Mouse (Mus musculus) megakaryocyte-erythroid progenitor cell, adult 5-6 weeks (primary cell): ENCODE measurements around the gene Taar9. TPM values are rescaled to one million over a fixed set of nuclear protein-coding genes. Genes with fewer than 3 reads are reported as not detected.
"Not testable (repeated sequence)": the region's sequence is repeated elsewhere in the genome, so short reads cannot be mapped to it uniquely, and the experiment has no call there.

ENCODE experiments used
- ATAC-seq: replicated peaks from 2 replicates; pipeline ENCODE4 v1.8.0; 2016; ENCODE audit warnings: mild to moderate bottlenecking, inconsistent platforms; ENCODE audit not compliant: severe bottlenecking, poor library complexity, low FRiP score, low TSS enrichment
- total RNA-seq, 2 experiments: library from RNA; stranded (forward) in 1 of 2; stranded (reverse) in 1 of 2; fragments of 200-1000, 215-1000 nt in 1 of 2; fragments of >200 nt in 1 of 2; fragmentation: Nextera tagmentation in 1 of 2; gene quantifications; 2 replicates each; pipeline ENCODE4 v1.2.3; 2014 to 2017

Gene Taar9
- not detected in 2 replicates for total RNA-seq (2014; fragmentation: Nextera tagmentation)
- total RNA-seq (2017), result not detected in 2 replicates

- not testable (repeated sequence) for ATAC-seq
Measured at GRCm38 (mm10) chr10:24109434-24109833, at the start of gene Taar9. Gene Taar9, minus strand, starts transcription at chr10:24109534.

DNA sequence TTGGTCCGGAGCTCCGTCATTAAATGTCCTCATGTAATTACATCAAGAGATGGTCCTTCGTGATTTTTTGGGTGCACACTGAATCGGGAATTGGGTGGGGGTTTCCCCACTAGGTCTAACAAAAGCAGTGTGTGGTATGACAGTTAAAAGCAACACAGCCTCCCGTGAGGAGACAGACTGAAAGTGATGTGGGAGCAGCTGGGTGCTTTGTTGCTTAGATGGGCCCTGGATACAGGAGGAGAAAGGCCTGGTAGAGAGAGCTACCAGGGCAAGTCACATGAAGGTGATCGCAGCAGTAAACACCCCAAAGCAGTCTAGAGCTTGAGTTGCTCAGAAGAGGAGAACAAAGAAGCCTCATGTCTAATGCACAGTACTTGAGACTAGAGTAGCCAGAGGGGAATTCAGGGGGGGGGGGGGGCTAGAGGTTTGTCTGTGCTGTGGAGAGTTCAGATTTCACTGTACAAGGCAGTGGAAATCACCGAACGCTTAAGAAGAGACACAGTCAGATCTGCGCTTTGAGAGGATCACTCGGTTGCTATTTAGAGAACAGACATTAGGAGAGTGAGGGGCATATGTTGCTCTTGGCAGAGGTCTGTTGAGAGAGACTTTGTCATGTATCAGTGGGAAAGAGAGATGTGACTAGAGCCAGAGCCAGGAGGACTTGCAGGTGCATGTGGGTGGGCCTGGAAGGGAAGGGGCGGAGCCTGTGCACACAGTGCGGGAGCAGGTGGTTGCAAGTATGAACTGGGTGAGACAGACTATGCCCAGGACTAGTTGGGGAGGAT lies 49.3 kb upstream of the Taar9 start:
- ATAC-seq, result 0 out of 2 replicates have a peak, but pooled peaks have one; percentile 45

DNA sequence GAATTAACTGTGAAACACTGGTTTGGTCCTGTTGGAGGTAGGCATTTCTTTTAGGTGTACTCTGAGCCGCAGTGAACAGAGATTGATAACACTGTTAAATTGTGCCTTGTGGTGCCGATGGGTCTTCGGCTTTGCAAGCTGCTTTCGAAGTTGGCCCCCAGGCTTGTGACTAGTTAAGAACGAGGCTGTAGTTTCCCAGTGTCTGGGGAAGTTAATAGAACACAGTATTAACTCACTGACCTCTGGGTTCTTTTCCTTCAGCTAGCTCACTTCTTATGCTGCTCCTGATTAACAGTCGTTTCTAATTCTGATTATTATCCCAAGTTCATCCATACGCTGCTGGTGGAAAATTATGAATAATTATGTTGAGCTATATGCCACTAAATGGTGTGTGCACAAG lies 40.8 kb upstream of the Taar9 start:
- no peak for ATAC-seq

GRCm38 (mm10) chr10:24149135-24149781 lies 39.9 kb upstream of the Taar9 start, which contains the start of gene Stx7:
Gene Stx7, plus strand, starts transcription at chr10:24149302.
- peak; percentile 97 for ATAC-seq

DNA sequence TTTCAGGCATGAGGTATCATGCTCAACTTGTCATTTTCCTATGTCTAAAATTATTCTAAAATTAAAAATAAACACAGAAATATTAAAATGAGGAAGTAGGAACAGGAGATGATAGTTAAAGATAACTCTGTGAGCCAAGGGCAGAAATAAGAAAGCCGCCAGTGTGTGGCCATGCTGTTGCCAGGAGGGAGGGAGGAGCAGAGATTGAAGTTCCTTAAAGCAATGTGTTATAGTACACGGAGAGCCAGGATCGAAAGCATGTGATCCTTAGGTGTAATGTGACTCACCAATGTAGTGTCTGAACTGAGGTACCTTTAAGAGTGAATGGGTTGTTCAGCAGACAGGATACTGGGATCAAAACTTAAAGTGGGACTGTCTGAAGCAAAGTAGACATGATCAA lies 33.4 kb upstream of the Taar9 start:
- no peak for ATAC-seq

DNA sequence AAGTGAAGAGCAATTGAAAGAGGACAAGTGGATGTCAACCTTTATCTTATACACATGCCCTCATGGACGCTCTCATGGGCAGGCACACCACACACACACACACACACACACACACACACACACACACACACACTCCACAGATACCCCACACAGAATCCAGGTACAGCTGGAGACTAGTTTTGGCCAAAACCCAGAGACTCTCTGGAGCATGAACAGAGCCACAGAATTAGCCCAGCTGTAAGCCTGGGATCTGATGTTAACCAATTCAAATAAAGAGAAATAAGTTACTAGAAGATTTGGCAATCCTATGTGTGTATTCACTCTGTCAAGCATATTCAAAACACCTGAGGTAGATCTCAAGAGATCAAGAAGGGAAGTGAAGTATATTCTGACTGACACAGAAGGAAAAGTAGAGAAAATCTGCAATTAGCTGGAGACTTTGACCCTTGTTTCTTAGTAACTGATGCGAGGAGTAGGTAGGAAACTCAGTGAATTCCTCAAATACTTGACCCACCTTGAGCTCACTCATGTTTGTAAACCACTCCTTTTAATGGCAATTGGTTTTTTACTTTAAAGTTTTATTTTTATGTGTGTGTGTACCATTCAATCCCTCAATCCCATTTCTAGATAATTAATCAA lies 29.4 kb upstream of the Taar9 start:
- ATAC-seq, result no peak

GRCm38 (mm10) chr10:24134071-24134645 lies 24.8 kb upstream of the Taar9 start:
- peak; percentile 85 for ATAC-seq

DNA sequence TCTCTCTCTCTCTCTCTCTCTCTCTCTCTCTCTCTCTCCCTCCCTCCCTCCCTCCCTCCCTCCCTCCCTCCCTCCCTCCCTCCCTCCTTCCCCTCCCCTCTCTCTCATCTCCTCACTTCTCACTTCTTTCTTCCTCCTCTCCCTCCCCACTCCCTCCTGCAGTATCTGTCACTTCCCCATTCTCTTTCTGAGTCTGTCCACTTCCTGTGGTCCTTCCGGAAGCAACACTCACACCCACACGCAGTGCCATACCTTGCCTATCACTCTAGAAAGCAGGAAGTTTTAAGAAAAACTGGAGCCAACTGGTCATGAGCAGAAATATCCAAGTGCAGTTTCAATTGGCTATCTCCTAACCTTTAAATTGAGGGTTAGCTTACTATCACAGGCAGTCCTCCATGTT lies 23.8 kb upstream of the Taar9 start:
- ATAC-seq, result no peak

DNA sequence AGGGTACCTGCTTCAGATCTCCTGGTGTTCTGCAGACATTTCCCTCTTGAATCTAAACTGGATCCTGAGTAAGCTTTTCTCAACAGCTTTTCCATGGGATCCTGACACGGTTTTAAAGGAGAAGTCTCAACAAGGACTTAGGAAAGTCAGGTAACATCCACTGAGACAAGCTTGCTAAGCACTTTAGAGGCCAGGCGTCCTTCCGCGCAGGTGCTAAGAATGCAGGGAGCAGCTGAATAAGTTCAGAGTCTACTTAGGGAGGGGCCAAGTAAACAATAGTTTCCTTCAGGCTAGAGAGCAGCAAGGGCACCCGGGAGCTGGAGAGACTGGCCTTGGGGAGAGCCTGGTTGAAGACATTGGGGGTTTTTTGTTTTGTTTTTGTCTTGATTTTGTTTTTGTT lies 22.9 kb upstream of the Taar9 start:
- ATAC-seq, result no peak

DNA sequence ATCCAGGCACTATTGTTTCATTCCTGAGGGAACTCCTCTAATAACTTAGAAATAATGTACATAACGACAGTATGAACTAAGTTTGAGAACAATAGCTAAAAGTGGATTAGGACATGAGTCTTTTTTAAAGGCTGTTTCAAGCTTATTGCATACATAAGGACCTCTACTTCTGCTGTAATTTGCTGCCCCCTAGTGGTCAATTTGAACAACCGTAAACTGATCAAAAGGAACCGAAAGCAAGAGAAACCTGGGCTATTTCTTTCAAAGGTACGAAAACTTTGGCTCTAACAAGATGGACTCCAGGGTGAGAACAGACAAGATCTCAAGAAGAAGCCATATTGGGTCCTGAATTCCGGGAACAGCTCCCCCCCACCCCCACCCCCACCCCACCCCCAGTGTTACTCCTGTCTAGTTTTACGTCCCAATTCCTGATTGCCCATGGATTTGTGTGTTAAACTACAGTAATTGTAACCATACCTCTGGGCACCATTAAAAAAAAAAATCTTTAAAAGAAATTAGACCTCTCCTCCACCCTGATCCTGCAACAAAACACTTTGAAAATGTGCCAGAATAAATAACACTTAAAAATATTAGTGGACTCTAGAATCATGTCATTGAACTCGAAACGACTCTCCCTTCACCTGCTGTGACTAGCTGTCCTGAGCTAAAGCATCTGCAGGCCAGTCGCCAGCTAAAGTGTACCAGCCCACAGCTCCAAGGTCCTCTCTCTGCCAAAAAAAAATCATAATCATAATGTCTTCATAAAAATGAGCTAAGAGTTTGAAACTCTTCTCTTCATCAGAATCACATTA lies 22.3 kb upstream of the Taar9 start:
- ATAC-seq, result peak; percentile 79

DNA sequence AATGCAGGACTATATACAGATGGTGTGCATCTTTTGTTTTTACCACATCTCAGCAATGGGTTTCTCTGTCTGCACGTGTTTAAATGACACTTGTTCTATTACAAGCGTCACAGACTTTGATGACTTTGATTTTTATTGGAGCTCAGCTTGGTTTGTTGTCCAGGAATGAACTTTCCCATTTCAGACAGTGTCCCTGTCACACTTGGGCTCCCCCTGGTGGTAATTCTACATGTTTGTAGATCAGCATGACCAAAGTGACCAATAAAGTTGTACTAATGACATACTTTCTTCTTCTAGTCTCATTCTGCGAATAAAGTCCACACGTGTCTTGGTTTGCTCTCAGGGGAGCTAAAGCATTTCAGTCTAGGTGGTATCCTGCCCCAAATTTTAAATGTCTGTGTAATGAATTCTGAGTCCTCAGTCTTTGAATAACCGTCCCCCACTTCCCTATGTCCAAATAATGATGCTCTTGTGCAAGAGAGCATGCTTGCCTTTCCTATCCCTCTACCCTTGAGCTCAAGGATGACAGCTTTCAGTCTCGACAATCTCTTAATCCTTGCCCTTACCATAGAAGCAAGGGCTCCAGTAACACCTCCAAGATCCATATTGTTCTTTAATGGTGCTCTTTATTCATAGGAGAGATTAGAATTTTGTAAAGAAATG lies 1.9 kb upstream of the Taar9 start:
- peak; percentile 74 for ATAC-seq

DNA sequence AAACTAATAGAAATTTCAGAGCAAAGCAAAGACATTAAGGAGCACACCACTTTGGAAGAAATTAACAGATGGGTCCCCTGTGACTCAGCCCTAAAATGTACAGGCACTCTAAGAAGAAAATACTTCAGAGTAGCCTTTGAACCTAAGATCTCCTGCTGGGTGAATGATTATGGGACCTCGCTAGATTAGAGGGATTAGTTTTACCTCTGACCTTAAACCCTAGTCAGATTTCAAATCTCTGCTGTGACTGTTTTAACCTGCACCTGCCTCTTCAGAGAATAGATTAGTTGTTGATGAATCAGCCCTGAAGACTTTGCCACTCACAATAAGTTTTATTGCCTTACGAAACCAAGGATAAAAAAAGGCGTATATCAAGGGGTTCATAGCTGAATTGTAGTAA lies 1.1 kb downstream of the Taar9 start:
- no peak for ATAC-seq

DNA sequence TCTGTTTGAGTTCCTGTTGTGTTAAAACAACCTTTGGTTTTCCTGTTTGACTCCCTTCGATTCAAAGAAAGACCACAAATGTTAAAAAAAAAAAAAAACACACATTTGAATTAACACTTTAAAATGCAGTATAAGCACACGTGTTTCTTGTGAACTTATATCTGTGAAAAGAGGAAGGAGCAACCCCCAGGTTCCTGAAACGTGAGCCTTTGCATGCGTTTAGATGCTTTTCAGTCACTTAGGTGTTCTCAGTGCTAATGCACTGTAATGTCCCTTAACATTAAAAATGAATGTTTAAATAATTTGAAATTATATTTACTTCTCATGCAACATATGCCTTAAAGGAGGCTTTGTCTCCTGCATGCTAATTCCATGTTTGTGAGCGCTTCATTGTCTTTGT lies 1.6 kb downstream of the Taar9 start:
- no peak for ATAC-seq

- ATAC-seq, result not testable (repeated sequence)
Measured at GRCm38 (mm10) chr10:24103299-24103698, 6.0 kb downstream of the Taar9 start.

GRCm38 (mm10) chr10:24101812-24102211 lies 7.5 kb downstream of the Taar9 start, which contains the start of gene Taar8c:
Gene Taar8c, minus strand, starts transcription at chr10:24101912.
- not testable (repeated sequence) for ATAC-seq

- not testable (repeated sequence) for ATAC-seq
Measured at GRCm38 (mm10) chr10:24097010-24097409, 12.3 kb downstream of the Taar9 start.

DNA sequence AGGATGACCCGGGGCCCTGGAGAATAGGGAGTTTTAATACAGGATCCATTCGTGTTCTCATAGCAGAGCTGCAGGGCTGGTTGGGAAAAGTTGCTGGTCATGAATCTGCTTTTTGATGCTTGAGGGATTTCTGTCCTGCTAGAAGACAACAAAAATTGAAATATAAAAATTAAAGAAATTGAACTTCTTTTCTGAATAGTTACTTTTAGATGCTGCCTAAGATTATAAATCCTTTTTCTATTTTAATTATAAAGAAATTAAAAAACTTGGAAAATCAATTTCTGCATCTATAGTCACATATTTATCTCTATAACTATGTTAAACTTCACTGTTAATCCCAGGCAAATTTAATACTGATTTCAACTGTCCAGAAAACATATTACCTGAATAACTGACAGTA lies 17.1 kb downstream of the Taar9 start, which contains the start of gene Taar8b:
Gene Taar8b, minus strand, starts transcription at position 101 of the 400 bp plus-strand sequence.
- no peak for ATAC-seq

DNA sequence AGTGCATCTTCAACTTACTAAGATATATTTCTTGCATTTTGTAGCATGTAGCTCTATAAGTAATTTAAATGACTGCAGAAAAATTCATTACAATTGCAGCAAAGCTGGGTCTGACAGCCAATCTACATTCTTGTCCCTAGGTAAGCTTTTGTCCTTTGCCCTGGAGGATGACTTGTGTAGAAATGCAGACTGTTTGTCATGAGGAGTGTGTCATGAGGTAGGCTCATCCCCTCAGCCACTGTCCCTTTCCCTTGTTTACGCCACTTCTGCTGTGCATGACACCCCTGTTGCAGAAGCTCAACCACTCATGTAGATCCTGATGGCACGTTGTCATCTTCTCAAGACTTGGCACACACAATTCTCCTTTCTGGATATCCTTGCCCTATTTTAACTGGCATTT lies 22.2 kb downstream of the Taar9 start:
- ATAC-seq, result no peak

DNA sequence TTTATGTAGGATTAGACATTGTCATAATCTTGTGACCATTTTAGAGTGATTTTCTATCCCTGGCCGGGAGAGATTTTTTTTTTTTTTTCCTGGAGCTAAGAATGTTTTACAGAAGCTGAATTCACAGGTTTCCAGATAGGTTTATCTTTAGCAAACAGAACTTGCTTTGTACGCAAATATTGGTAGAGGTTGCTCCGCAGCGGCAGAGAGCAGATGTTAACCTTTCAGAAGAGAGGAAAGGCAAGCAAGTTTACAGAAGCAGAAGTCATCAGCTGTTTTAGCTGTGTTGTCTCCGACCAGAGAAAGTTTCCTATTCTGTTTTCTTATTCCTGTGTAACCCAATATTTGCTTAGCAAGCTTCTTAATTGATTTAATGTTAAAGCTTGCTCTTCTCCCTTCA lies 22.8 kb downstream of the Taar9 start:
- no peak for ATAC-seq
